Mouse (Mus musculus) right cerebral cortex, postnatal 10 days (tissue): ENCODE data around the gene Bbx.

Experiments
- DNase-seq, 2 experiments: peaks; one replicate each; pipeline ENCODE4 v3.0.0; 2021; ENCODE audit warnings: low spot score in 2 of 2

Bbx gene

GRCm38 (mm10) chr16:50167231-50167982, 264.8 kb downstream of the Bbx start:
- no peak for DNase-seq

- DNase-seq: no peak
These were observed 271.5 kb downstream of the Bbx start for GRCm38 (mm10) chr16:50160418-50161271.

GRCm38 (mm10) chr16:50158546-50158945, 273.6 kb downstream of the Bbx start:
- no peak for DNase-seq

GRCm38 (mm10) chr16:50149606-50150005, 282.6 kb downstream of the Bbx start:
- no peak for DNase-seq

- peak; percentile 66 to 73 for DNase-seq
These were observed 284.3 kb downstream of the Bbx start for GRCm38 (mm10) chr16:50147900-50148299.
